Mouse (Mus musculus) CH12.LX (cell line): ENCODE measurements around the gene Eml2.

Experiments used
- BHLHE40 ChIP-seq: IDR thresholded peaks from 2 replicates; pipeline ENCODE4 v1.6.1; 2011; ENCODE audit warnings: mild to moderate bottlenecking, low read depth, low read length, improper control_type of control experiment
- CHD2 ChIP-seq: IDR thresholded peaks from 2 replicates; pipeline ENCODE4 v1.6.1; 2011; ENCODE audit warnings: low read length, improper control_type of control experiment
- CTCF ChIP-seq, 2 experiments: IDR thresholded peaks in 1 of 2; conservative IDR thresholded peaks in 1 of 2; 2 replicates each; pipeline ENCODE4 v1.5.1; 2011 to 2012; ENCODE audit warnings: low read depth in 2 of 2, low read length in 2 of 2, improper control_type of control experiment in 1 of 2, inconsistent platforms in 1 of 2, mild to moderate bottlenecking in 1 of 2, moderate library complexity in 1 of 2
- E2F4 ChIP-seq: IDR thresholded peaks from 2 replicates; pipeline ENCODE4 v1.6.1; 2011; ENCODE audit warnings: low read depth, low read length, improper control_type of control experiment; ENCODE audit not compliant: insufficient replicate concordance
- EP300 ChIP-seq: IDR thresholded peaks from 2 replicates; pipeline ENCODE4 v1.6.1; 2011; ENCODE audit warnings: low read length, improper control_type of control experiment
- MAX ChIP-seq: IDR thresholded peaks from 2 replicates; pipeline ENCODE4 v1.6.1; 2011; ENCODE audit warnings: low read length, improper control_type of control experiment
- MAZ ChIP-seq: IDR thresholded peaks from 2 replicates; pipeline ENCODE4 v1.6.1; 2012; ENCODE audit warnings: low read depth, mild to moderate bottlenecking, inconsistent platforms, low read length, improper control_type of control experiment, moderate library complexity
- NELFE ChIP-seq: IDR thresholded peaks from 2 replicates; pipeline ENCODE4 v1.6.1; 2011; ENCODE audit warnings: low read depth, low read length, improper control_type of control experiment
- POLR2A ChIP-seq: IDR thresholded peaks from 2 replicates; pipeline ENCODE4 v1.6.1; 2011; ENCODE audit warnings: low read depth, mild to moderate bottlenecking, improper control_type of control experiment, low read length
- POLR2AphosphoS2 ChIP-seq: IDR thresholded peaks from 2 replicates; pipeline ENCODE4 v1.6.1; 2011; ENCODE audit warnings: low read depth, low read length, improper control_type of control experiment
- RAD21 ChIP-seq: IDR thresholded peaks from 2 replicates; pipeline ENCODE4 v1.6.1; 2011; ENCODE audit warnings: low read depth, mild to moderate bottlenecking, low read length, improper control_type of control experiment, moderate library complexity
- USF2 ChIP-seq: conservative IDR thresholded peaks from 2 replicates; pipeline ENCODE4 v1.6.1; 2011; ENCODE audit warnings: low read depth, low read length, improper control_type of control experiment
- ZKSCAN1 ChIP-seq: IDR thresholded peaks from 2 replicates; pipeline ENCODE4 v1.6.1; 2012; ENCODE audit warnings: low read depth, inconsistent platforms, low read length, improper control_type of control experiment, borderline replicate concordance

GRCm38 (mm10) chr7:19162928-19163327, 13.3 kb upstream of the Eml2 start:
- TF ChIP-seq E2F4 = no peak
- TF ChIP-seq POLR2A = no peak
- no peak for TF ChIP-seq EP300
- no peak for TF ChIP-seq POLR2AphosphoS2
- no peak for TF ChIP-seq RAD21
- TF ChIP-seq ZKSCAN1 = no peak
- TF ChIP-seq CHD2 = no peak
- TF ChIP-seq USF2 = no peak
- no peak for TF ChIP-seq NELFE
- TF ChIP-seq BHLHE40 = no peak
- TF ChIP-seq CTCF (conservative IDR thresholded peaks at IDR 0.05 in 1 of 2, IDR thresholded peaks at IDR 0.05 in 1 of 2; ENCODE audit: low read depth in 2 of 2, low read length in 2 of 2) = no peak
- no peak for TF ChIP-seq MAX
- no peak for TF ChIP-seq MAZ
